Mouse (Mus musculus) fat pad, adult 2 months (tissue): ENCODE results near the gene Ptrh1.

Experiments
- DNase-seq: peaks from one replicate; pipeline ENCODE4 v3.0.0-alpha.2; 2011; ENCODE audit warnings: low read depth, low spot score; ENCODE audit errors: extremely low read depth

Gene Ptrh1

DNA sequence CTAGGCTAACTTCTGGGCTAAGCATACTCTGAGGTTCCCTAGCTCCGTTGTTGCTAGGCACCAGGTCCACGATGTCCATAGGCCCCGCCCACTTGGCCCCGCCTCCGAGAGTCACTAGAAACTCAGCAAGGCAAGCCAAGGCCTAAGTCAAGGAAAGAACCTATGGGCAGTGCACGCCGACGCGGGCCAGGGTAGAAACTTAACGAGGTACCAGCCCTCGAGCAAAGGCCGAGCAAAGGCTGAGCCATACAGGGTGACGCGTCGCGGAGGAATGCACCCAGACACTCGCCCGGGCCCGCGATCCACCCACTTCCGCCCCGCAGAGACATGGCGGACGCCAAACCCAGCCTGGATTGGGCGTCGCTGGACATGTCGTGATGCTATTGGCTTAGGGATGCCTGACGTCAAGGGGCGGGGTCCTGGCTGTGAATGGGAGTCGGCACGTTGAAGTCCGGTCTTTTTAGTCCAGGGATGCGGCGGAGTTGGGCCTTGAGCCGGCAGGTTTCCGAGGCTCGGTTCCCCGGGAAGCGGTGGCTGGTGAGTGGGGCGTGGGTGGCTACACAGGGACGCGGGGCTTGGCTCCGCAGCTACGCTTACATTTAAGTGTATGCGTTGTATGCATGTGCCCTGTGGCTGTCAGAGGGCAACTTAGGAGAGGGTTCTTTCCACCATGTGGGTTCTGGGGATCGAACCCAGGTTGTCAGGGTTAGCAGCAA is at the start of gene Ptrh1, which contains the start of gene Ttc16:
Gene Ptrh1, plus strand, starts transcription at position 428 of the 716 bp plus-strand sequence.
Gene Ttc16, minus strand, starts transcription at position 275 of the 716 bp plus-strand sequence.
- DNase-seq = no peak

DNA sequence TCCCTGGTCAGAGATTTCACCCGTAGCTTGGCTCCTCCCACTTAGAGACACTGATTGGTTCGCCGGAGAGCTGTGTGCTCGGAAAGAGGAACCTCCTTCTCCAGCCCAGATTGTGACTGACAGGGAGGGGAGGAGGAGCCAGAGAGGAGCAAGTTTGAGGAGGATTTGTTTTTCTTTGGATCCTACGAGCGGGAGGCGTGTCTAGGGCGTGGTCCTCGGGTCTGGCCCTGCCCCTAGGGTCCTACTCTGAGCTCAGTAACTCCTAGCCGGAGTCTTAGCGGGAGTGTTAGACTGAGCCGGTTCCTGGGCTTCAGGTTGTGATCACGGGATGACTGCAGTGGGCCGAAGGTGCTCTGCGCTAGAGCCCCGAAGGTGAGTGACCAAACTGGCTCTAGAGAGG is 48.2 kb upstream of the Ptrh1 start:
- peak; percentile 66 for DNase-seq

DNA sequence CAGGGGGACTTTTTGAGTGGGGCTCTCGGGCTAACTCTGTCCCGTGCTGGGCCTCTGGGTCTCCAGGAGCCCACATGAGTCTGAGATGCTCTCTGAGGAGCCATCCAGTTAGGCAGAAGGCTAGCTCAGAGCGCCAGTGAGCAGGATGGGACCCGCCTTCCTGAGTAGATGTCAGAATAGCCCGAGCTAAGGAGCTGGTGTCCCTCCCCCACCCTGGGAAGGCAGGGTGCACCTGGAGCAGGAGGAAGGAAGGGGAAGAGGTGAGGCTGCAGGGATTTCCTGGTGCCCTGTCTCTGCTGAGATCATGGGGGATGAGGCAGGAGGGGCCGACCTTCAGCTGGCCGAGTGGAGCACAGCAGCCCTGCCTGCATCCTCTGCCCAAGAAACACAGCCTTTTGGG is 47.1 kb upstream of the Ptrh1 start:
- no peak for DNase-seq

DNA sequence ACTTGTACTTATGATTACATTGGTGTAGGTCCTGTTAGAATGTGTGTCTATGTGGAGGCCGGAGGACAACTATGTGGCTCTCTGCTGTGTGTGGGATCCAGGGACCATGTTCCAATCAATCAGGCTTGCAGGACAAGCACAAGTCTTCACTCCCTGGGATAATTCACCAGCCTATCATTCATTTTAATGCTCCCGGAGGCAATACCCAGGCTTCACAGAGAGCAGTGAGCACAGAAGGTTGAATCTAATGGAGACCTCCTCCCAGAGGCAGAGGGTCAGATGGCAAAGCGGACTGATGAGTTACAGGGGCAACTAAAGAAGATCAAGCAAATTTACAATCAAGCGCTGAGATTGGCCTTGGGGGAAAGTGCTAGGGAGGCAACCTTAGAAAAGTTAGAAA is 46.0 kb upstream of the Ptrh1 start:
- DNase-seq = no peak

DNA sequence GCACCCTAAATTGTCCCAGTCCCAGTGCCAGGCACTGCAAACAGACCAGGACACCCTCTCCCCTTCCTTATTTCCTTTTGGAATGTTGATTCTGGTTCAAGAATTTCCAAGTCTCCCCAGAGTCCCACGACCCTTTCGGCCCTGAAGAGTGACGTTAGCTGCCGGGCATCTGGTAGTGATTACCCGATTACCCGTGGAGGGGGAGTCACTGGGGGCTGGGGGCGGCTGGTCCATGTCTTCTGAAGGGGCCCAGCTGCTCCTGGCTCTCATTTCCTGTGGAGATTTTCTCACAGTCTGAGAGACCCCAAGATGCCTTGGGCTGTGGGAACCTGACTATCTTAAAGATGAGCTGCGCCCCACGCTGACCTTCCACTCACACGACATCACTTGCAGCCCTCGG is 44.7 kb upstream of the Ptrh1 start:
- no peak for DNase-seq

DNA sequence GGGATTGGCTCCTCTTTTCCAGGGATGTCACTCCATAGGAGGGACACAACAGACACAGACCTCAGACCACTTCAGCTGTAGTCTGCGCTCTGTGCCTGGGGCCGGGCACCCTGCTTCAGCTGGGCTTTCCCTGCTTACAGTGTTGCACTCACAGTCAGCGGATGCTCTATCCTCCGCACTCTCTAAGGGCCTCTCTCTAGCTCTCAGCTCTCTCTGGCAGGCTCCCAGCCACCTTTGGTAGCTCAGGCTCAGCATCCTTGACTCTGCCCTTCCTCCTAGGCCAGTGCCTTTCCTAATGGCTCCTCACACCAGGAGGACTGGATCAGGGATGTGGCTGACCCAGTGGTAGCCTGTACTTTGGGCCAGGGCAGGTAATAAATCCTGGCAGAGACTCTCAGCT is 43.7 kb upstream of the Ptrh1 start:
- DNase-seq = no peak

DNA sequence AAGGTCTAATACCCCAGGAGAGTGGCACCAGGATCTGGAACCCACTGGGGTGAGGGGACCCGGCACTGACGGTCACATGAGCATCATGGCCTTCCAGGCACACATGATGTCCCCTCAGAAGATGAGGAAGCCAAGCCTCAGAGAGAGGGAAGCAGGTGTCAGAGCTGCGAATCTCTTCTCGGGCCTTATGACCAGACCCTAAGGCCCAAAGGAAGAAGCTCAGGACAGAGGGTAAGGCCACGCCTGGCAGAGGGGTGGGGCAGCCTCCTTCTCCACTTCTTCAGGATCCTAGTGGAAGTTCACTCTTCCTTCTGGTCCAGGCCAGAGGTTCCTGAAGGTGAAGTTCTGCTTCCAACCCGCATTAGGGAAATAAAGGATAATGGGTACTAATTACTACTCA is 42.9 kb upstream of the Ptrh1 start:
- no peak for DNase-seq

DNA sequence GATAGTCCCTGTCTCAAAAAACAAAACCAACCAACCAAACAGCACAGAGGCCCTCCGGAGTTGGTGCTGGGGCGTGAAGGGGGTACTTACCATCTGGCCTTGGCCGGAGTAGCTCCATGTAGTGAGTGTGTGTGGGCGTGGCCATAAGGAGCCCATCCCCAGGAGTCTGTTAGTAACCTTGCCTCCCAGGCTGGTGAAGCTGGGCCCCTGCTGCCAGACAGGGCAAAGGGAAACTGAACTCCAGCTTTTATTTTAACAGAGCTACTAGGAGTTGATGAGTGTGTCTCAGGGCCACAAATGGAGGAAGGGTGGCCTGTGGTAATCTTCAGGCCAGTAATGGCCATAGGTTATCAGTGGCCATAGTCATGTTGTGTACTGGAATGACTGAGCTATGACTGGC is 41.1 kb upstream of the Ptrh1 start:
- no peak for DNase-seq

DNA sequence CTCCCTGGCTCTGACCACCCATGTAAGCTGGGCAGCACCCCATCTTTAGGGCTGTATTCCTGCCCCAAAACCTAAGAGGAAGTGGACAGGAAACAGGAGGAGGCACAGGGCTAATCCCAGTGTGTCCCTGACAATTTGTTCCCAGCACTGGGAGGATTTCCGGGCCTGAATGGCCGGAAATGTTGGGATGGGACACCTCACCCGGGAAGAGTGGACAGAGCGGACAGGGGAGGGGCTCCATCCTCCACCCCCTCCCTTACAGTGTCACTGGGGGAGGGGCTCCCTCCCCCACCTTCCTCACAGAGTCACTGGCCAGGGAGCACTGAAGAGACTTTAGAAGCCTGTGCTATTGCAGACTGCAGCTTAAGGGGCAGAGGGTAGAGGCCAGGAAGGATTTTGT is 40.7 kb upstream of the Ptrh1 start:
- no peak for DNase-seq

DNA sequence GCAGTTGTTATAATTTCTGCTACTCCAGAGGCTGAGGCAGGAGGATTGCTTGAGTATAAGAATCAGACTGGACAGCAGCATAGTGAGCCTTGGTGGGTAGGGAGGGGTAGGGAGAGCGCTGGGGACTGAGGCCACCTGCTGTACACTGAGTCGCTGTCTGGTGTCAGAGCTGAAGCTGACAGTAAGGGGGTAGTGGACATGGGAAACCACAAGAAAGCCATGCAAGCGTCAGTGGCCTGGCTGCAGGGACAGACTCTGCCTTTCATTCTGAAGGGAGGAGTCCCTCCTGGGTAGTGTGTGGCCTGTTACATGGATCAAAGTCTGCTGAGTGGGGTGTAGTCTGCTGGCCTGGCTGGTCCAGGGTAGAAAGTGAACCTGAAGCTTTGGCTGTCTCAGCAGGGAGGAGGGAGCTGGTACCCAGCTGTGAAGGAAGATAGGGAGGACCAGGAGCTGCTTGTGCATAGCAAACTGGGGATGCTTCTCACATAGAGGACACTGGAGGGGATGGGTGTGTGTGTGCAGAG is 39.2 kb upstream of the Ptrh1 start:
- no peak for DNase-seq

DNA sequence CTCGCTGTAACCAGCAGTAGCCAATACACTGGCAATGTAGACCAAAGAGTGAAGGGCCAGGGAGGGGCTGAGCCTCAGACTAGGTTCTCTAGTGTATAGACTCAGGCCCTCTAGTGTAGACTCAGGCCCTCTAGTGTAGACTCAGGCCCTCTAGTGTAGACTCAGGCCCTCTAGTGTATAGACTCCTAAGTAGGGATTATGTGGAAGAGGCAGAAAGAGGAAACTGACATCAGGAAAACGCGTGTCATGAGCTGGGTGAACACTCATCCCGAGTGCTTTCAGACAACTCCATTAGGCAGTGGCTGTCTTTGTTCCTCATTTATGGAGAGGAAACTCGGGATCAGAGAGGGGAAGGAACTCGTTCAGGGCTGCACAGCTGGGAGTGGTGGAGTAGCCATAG is 38.6 kb upstream of the Ptrh1 start:
- DNase-seq = no peak

DNA sequence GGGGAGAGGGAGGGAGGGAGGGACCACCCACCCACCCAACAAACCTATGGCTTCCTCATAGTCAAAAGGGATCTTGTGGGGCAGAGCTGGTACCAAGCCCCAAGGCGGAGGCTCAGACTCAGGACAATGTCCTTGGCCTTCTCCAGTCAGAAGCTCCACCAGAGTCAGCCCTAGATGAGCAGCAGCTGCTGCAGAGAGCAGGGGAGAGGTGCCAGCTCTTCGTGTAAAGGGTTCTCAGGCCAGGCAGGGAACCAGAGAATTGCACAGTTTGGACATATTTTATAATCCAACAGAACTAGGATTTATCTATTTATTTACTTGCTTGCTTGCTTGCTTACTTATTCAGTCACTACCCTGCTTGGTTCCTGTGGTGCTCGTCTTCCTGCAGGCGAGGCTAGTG is 36.3 kb upstream of the Ptrh1 start:
- DNase-seq = no peak

DNA sequence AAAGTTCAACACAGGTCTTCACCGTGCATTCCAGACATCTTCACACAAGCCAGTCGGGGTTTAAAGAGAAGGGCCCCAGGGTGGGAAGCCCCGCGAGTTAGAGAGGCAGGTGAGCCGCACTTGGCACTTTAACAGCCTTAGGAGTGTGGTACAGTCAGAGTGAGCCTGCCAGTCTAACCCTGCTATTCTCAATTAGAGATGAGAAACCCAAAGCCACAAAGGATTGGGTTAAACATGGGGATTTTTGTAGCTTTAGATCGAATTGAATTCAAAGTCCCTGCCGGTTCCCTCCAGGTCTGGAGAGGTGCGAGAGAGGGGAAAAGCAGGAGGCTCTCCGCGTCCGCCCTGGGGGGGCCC is 34.7 kb upstream of the Ptrh1 start, which contains the start of gene 6330409D20Rik:
Gene 6330409D20Rik, minus strand, starts transcription at position 101 of the 357 bp plus-strand sequence.
- DNase-seq = no peak

DNA sequence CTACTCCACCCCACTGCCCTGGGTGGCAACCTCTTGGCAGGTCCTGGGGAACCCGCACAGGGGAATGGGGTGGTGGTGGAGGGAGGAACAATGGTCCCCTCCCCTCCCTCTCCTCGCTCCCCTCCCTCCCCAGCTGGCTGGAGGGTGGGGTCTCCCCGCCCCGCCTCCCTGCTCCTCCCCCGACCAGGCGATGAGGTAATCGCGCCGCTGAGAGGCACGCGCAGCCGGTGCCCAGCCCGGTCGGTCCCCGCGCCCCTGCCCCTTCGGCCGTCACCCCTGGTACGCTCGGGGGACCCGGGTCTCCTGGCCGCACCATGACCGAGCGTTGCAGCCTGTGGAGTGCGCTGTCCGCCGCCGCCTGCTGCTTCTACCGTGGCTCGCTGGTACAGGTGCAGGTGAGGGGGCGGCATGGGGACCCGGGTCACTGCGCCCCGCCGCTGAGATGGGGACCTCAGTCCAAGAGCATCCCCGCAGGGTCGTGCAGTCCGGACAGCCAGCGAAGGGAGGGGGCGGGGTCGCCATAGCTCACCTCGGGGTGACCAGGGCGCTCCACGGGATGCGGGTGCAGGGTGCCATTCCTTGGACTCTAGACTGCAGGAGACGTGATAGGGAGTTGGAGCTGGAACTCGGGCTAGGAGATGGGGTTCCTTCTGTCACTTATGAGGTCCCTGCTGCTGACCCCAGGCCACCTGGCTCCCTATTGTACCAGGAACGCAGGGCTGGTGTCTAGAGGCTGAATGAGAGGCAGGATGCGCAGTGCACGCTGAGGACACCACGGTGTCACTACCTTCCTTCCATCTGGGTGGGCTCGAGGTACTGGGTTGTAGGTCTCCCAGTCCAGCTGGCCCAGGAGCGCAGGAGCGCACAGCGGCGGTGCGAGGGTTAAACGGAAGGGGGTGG is 34.1 kb upstream of the Ptrh1 start:
- no peak for DNase-seq

DNA sequence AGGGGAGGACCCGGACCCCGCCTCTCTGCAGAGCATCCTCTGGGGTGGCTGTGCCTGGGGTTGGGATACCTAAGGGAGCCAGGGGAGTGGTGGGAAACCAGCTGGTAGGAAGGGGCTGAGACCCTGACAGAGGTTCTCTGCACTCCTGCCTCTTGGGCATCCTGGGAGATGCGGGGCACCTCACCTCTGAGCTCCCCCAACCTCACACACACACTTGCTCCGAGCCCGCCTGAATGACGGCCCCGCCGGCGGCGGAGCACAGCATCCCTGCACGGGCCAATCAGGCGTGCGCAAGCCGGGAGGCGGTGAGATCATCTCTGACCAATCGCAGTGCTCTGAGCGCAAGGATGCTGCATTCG is 33.4 kb upstream of the Ptrh1 start:
- no peak for DNase-seq

DNA sequence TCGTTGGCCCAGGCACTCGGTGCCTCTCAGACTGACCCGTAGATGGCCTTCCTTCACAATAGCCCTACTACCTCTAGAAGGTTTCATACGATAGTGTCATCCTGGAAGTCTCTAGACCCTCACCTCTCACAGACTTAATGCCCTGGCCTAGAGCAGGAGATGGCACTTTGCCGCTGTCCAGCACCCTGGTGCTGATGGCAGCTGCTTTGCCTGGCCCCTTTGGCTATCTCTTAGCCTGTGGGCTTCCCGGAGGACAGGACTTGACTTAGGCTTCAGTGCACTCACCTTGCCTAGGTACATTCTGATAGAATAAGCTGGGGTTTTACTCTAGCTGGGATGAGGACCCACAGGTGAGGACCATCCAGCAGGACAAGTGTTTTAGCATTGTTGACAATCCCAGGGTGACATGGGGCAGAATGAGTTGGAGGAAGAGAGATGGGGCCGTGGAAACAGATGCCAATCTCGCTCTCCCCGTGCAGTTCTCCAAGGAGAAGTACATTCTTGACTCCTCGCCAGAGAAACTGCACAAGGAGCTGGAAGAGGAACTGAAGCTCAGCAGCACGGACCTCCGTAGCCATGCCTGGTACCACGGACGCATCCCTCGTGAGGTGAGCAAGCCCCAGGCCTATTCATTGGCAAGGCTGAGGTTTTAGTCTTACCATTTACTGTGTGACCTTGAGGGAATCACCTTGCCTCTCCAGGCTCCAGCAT is 31.2 kb upstream of the Ptrh1 start:
- no peak for DNase-seq

DNA sequence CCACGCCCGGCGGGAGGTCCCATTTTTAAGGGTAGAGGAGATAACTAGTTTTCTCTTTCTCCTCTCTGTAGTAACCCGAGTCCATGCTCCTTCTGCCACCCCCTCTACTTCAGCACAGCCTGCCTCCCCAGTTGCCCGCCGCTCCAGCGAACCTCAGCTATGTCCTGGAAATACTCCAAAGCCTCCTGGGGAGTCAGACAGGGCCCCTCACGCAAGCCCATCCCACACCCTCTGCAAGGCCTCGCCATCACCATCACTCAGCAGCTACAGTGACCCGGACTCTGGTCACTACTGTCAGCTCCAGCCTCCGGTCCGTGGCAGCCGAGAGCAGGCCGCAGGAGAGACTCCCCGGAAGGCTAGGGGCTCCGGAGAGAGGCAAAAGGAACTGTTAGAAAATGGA is 26.5 kb upstream of the Ptrh1 start:
- DNase-seq = no peak

DNA sequence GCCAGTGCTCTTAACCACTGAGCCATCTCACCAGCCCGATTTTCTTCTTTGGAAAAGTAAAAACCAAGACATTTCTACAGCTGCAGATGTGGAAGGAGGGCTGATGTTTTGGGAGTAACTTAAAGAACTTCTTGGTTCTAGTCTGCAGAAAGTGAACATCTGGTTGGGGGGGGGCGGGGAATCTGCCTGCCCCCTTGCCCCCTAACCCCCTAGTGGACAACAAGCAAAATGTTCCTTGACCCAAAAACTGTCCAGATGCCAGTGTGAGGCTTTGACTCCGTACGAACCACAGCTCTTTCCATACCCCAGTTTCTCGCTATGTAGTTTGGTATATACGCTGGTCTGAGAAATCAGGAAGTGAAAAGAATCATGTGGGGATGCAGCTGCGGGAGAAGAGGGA is 25.4 kb upstream of the Ptrh1 start:
- DNase-seq = no peak

DNA sequence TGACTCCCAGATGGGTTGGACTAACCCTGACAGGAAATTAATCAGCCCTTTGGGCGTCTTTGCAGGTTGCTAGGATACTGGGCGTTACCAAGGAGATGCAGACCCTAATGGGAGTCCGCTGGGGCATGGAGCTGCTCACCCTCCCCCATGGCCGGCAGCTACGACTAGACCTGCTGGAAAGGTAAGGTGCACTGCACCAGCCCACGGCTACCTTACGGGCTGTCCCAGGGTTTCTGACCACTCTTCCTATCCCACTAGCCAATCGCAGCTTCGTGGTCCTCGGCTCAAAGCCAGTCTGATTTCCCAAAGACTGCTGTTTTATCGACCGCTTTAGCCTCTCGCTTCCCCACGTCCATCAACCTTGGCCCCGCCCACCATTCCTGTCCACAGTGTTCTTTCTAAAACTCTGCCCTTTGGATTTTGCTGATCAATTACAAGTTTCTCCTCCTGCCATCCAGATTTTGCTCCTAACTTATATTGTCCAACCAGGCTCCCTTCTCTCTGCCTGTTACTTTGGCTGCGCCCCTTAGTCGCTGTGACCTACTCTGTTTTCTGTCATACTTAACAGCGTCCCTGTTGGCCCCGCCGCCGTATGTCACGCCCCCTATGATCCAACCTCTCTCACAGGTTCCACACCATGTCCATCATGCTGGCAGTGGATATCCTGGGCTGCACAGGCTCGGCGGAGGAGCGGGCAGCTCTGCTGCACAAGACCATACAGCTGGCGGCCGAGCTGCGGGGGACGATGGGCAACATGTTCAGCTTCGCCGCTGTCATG is 24.5 kb upstream of the Ptrh1 start:
- DNase-seq = no peak

DNA sequence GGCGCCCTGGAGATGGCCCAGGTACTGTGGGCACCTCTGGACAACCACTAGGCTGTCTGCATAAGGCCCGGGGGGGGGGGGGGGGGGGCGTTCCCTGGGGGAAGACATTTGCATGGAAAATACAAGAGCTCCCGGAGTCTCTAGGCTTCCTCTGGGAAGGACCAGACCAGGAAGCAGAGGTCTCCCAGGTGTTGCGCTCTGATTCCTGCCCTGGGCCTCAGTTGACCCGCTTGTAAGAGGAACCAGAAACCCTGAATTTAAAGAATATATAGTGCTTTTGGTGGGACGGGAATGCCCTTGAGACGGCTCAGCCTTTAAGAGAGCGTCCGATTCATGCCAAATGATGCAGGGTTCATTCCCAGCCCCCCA is 23.9 kb upstream of the Ptrh1 start:
- DNase-seq = no peak

DNA sequence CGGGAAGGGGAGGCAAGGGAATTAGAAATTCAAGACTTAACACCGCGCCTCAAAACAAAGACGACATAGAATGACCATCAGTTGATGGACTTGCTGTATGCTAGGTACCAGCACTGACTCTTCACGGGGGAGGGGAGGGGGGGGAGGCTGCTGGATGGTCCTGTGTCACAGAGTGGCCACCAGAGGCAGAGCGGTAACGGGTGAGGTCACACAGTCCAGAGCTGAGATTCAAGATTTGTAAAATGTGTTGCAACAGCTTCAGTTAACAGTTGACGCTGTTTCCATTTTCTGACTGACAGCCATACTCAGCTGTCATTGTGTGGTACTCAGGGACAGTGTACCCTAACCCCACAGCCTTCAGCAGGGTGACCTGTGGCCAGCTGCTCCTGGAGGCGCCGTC is 23.4 kb upstream of the Ptrh1 start:
- DNase-seq = no peak
